Mouse (Mus musculus): Measurements from ENCODE around the gene Znrf1. TPM values are rescaled to one million over a fixed set of nuclear protein-coding genes. Genes with fewer than 3 reads are reported as not detected.

Znrf1 gene
- polyA plus RNA-seq, 1 experiment, result 25.7 TPM

GRCm38 (mm10) chr8:111567571-111567970, 31.7 kb downstream of the Znrf1 start:
- no peaks in the 10 kb centered on the region for H3K27me3 ChIP-seq (ENCODE audit: control insufficient read depth, insufficient read depth, low read length)
- H3K4me3 ChIP-seq (ENCODE audit: low read depth, low read length), result no peak overlapping the region
- 85% methylated on average over 3 of the region's 3 CpGs for WGBS
- no peak overlapping the region for H3K27ac ChIP-seq (ENCODE audit: insufficient read depth, low read depth, low read length)
- TF ChIP-seq CTCF (IDR thresholded peaks at IDR 0.05; ENCODE audit: extremely low read depth, insufficient read length, insufficient replicate concordance, low read depth, low read length) (no peak), POLR2A (IDR thresholded peaks at IDR 0.05; ENCODE audit: low read depth, low read length) (no peak)
- no peaks in the 10 kb centered on the region for H3K36me3 ChIP-seq (ENCODE audit: control insufficient read depth, insufficient read depth, low read length)
- H3K4me1 ChIP-seq (ENCODE audit: control insufficient read depth, insufficient read depth, insufficient read length, low read length), result peaks cover 6% of the 10 kb centered on the region; the same call in 1 of the 2 replicates

GRCm38 (mm10) chr8:111568029-111568428, 32.1 kb downstream of the Znrf1 start:
- Histone ChIP-seq H3K4me1 (ENCODE audit: control insufficient read depth, insufficient read depth, insufficient read length, low read length) (peaks cover 10% of the 10 kb centered on the region; the same call in 1 of the 2 replicates), H3K4me3 (ENCODE audit: low read depth, low read length) (no peak overlapping the region), H3K27me3 (ENCODE audit: control insufficient read depth, insufficient read depth, low read length) (no peaks in the 10 kb centered on the region), H3K27ac (ENCODE audit: insufficient read depth, low read depth, low read length) (no peak overlapping the region), H3K36me3 (ENCODE audit: control insufficient read depth, insufficient read depth, low read length) (no peaks in the 10 kb centered on the region)
- TF ChIP-seq POLR2A (IDR thresholded peaks at IDR 0.05; ENCODE audit: low read depth, low read length), result no peak
- no peak for TF ChIP-seq CTCF (IDR thresholded peaks at IDR 0.05; ENCODE audit: extremely low read depth, insufficient read length, insufficient replicate concordance, low read depth, low read length)
- WGBS, result 78% methylated on average over 3 of the region's 3 CpGs

- Histone ChIP-seq H3K27me3 (ENCODE audit: control insufficient read depth, insufficient read depth, low read length) (no peaks in the 10 kb centered on the region), H3K27ac (ENCODE audit: insufficient read depth, low read depth, low read length) (no peak overlapping the region), H3K36me3 (ENCODE audit: control insufficient read depth, insufficient read depth, low read length) (no peaks in the 10 kb centered on the region), H3K4me1 (ENCODE audit: control insufficient read depth, insufficient read depth, insufficient read length, low read length) (peaks cover 10% of the 10 kb centered on the region; the same call in 1 of the 2 replicates), H3K4me3 (ENCODE audit: low read depth, low read length) (no peak overlapping the region)
- no peak for TF ChIP-seq CTCF (IDR thresholded peaks at IDR 0.05; ENCODE audit: extremely low read depth, insufficient read length, insufficient replicate concordance, low read depth, low read length)
- TF ChIP-seq POLR2A (IDR thresholded peaks at IDR 0.05; ENCODE audit: low read depth, low read length), result no peak
- 85% methylated on average over 4 of the region's 4 CpGs for WGBS
These were observed 34.0 kb downstream of the Znrf1 start for GRCm38 (mm10) chr8:111569926-111570325.

- Histone ChIP-seq H3K27me3 (ENCODE audit: control insufficient read depth, insufficient read depth, low read length) (no peaks in the 10 kb centered on the region), H3K4me1 (ENCODE audit: control insufficient read depth, insufficient read depth, insufficient read length, low read length) (peaks cover 10% of the 10 kb centered on the region; the same call in 1 of the 2 replicates), H3K36me3 (ENCODE audit: control insufficient read depth, insufficient read depth, low read length) (no peaks in the 10 kb centered on the region), H3K27ac (ENCODE audit: insufficient read depth, low read depth, low read length) (no peak overlapping the region), H3K4me3 (ENCODE audit: low read depth, low read length) (no peak overlapping the region)
- TF ChIP-seq POLR2A (IDR thresholded peaks at IDR 0.05; ENCODE audit: low read depth, low read length) (no peak), CTCF (IDR thresholded peaks at IDR 0.05; ENCODE audit: extremely low read depth, insufficient read length, insufficient replicate concordance, low read depth, low read length) (no peak)
- 82% methylated on average over 2 of the region's 2 CpGs for WGBS
These were observed 34.5 kb downstream of the Znrf1 start for GRCm38 (mm10) chr8:111570432-111570831.

- H3K27me3 ChIP-seq (ENCODE audit: control insufficient read depth, insufficient read depth, low read length), result no peaks in the 10 kb centered on the region
- H3K4me1 ChIP-seq (ENCODE audit: control insufficient read depth, insufficient read depth, insufficient read length, low read length), result peaks cover 8% of the 10 kb centered on the region; the same call in 1 of the 2 replicates
- H3K4me3 ChIP-seq (ENCODE audit: low read depth, low read length), result no peak overlapping the region
- WGBS, result 80% methylated on average over 10 of the region's 10 CpGs
- no peaks in the 10 kb centered on the region for H3K36me3 ChIP-seq (ENCODE audit: control insufficient read depth, insufficient read depth, low read length)
- no peak for TF ChIP-seq CTCF (IDR thresholded peaks at IDR 0.05; ENCODE audit: extremely low read depth, insufficient read length, insufficient replicate concordance, low read depth, low read length)
- no peak for TF ChIP-seq POLR2A (IDR thresholded peaks at IDR 0.05; ENCODE audit: low read depth, low read length)
- H3K27ac ChIP-seq (ENCODE audit: insufficient read depth, low read depth, low read length), result no peak overlapping the region
These were observed 35.8 kb downstream of the Znrf1 start for GRCm38 (mm10) chr8:111571661-111572060.

GRCm38 (mm10) chr8:111572431-111572830, 36.5 kb downstream of the Znrf1 start:
- Histone ChIP-seq H3K27me3 (ENCODE audit: control insufficient read depth, insufficient read depth, low read length) (no peaks in the 10 kb centered on the region), H3K4me1 (ENCODE audit: control insufficient read depth, insufficient read depth, insufficient read length, low read length) (peaks cover 8% of the 10 kb centered on the region; the same call in 1 of the 2 replicates), H3K4me3 (ENCODE audit: low read depth, low read length) (no peak overlapping the region), H3K27ac (ENCODE audit: insufficient read depth, low read depth, low read length) (no peak overlapping the region), H3K36me3 (ENCODE audit: control insufficient read depth, insufficient read depth, low read length) (no peaks in the 10 kb centered on the region)
- TF ChIP-seq POLR2A (IDR thresholded peaks at IDR 0.05; ENCODE audit: low read depth, low read length) (no peak), CTCF (IDR thresholded peaks at IDR 0.05; ENCODE audit: extremely low read depth, insufficient read length, insufficient replicate concordance, low read depth, low read length) (no peak)
- WGBS, result 53% methylated on average over 2 of the region's 2 CpGs

- Histone ChIP-seq H3K36me3 (ENCODE audit: control insufficient read depth, insufficient read depth, low read length) (no peaks in the 10 kb centered on the region), H3K4me1 (ENCODE audit: control insufficient read depth, insufficient read depth, insufficient read length, low read length) (peaks cover 8% of the 10 kb centered on the region; the same call in 1 of the 2 replicates), H3K27me3 (ENCODE audit: control insufficient read depth, insufficient read depth, low read length) (no peaks in the 10 kb centered on the region), H3K4me3 (ENCODE audit: low read depth, low read length) (peak overlapping the region; percentile 8; the same call in 1 of the 2 replicates), H3K27ac (ENCODE audit: insufficient read depth, low read depth, low read length) (no peak overlapping the region)
- TF ChIP-seq CTCF (IDR thresholded peaks at IDR 0.05; ENCODE audit: extremely low read depth, insufficient read length, insufficient replicate concordance, low read depth, low read length) (no peak), POLR2A (IDR thresholded peaks at IDR 0.05; ENCODE audit: low read depth, low read length) (no peak)
- WGBS, result 40% methylated on average over 8 of the region's 8 CpGs
These were observed 37.7 kb downstream of the Znrf1 start for GRCm38 (mm10) chr8:111573583-111573982.

Measured in small intestine, adult 2 months (tissue).